Mouse (Mus musculus) liver, adult 2 months (tissue): ENCODE measurements around the gene Arhgap18. TPM values are rescaled to one million over a fixed set of nuclear protein-coding genes. Genes with fewer than 3 reads are reported as not detected.

ENCODE experiments used
- DNase-seq: peaks from one replicate; pipeline ENCODE4 v3.0.0-alpha.2; 2011; ENCODE audit warnings: low read depth, low spot score; ENCODE audit errors: extremely low read depth
- H3K27ac ChIP-seq: fragments of 200-500 bp; replicated peaks from 2 replicates; pipeline ENCODE4 v1.5.1; 2012; ENCODE audit warnings: low read depth, mild to moderate bottlenecking, control low read depth, inconsistent platforms, low read length; ENCODE audit not compliant: insufficient read depth
- H3K27me3 ChIP-seq: fragments of 200-500 bp; 2 replicates; pipeline ENCODE4 v1.6.1; 2012; ENCODE audit warnings: mild to moderate bottlenecking, moderate library complexity, low read length, inconsistent platforms; ENCODE audit not compliant: control insufficient read depth, insufficient read depth
- H3K36me3 ChIP-seq: fragments of 200-500 bp; 2 replicates; pipeline ENCODE4 v1.6.1; 2012; ENCODE audit warnings: low read length, inconsistent platforms; ENCODE audit not compliant: control insufficient read depth, insufficient read depth
- H3K4me1 ChIP-seq: fragments of 200-500 bp; 2 replicates; pipeline ENCODE4 v1.6.1; 2011; ENCODE audit warnings: low read length; ENCODE audit not compliant: control insufficient read depth, insufficient read depth
- H3K4me3 ChIP-seq: fragments of 200-500 bp; 2 replicates; pipeline ENCODE4 v1.5.1; 2011; ENCODE audit warnings: low read depth, mild to moderate bottlenecking, control low read depth, low read length, moderate library complexity; ENCODE audit not compliant: insufficient read depth
- H3K79me2 ChIP-seq: fragments of 200-500 bp; 2 replicates; pipeline ENCODE4 v1.6.1; 2012; ENCODE audit warnings: inconsistent platforms, mild to moderate bottlenecking, low read length, moderate library complexity; ENCODE audit not compliant: control insufficient read depth, insufficient read depth
- H3K9ac ChIP-seq: fragments of 200-500 bp; 2 replicates; pipeline ENCODE4 v1.6.1; 2012; ENCODE audit warnings: low read depth, mild to moderate bottlenecking, control low read depth, inconsistent platforms, low read length
- CTCF ChIP-seq: fragments of 200-500 bp; IDR thresholded peaks from 2 replicates; pipeline ENCODE4 v1.5.1; 2011; ENCODE audit warnings: low read depth, low read length, control low read depth
- POLR2A ChIP-seq: fragments of 200-500 bp; IDR thresholded peaks from 2 replicates; pipeline ENCODE4 v1.6.1; 2011; ENCODE audit warnings: low read length, control low read depth; ENCODE audit not compliant: insufficient read depth; ENCODE audit errors: extremely low read depth
- WGBS: fragments of 180-500 bp; shearing (Covaris S2); methylation state at CpG from one replicate; pipeline ENCODE4 v1.1.7; 2018; 5-methylcytosine and 5-hydroxymethylcytosine counted together
- polyA plus RNA-seq: library from polyadenylated mRNA; depleted of rRNA; stranded (reverse); fragments of >200 nt; gene quantifications from 2 replicates; pipeline ENCODE4 v1.2.3, GENCODE M21; 2012
- total RNA-seq: library from RNA; depleted of rRNA; stranded (reverse); fragments of >200 nt; gene quantifications from 2 replicates; pipeline ENCODE4 v1.2.3, GENCODE M21; 2014

Arhgap18 gene
- total and polyA plus RNA-seq, 2 experiments: 1.5 to 12.2 TPM

DNA sequence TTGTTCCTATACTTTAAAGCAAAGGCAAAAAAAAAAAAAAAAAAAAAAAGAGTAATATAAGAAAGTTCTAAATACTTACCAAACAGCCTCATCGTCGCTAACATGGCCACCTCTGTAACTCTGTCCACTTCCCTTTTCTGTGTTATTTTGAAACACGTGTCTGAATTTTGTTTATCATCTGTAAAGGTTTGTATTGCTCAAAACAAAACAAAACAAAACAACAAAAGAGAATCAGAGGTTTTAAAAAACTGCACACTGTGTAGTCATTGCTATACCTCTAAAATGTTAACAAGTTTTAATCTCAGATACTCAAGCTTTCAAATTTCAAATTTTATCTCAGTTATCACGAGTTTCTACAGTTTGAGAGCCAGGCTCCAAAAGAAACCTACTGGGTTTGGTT is 109.0 kb downstream of the Arhgap18 start:
- no peaks in the 10 kb centered on the region for H3K79me2 ChIP-seq
- no peak for TF ChIP-seq POLR2A
- TF ChIP-seq CTCF: no peak
- no peak overlapping the region for H3K9ac ChIP-seq
- no peak overlapping the region for H3K4me3 ChIP-seq
- H3K4me1 ChIP-seq: peaks cover 9% of the 10 kb centered on the region
- WGBS: 86% methylated on average over 4 of the region's 4 CpGs
- no peaks in the 10 kb centered on the region for H3K27me3 ChIP-seq
- H3K27ac ChIP-seq: no peak overlapping the region
- DNase-seq: no peak
- no peaks in the 10 kb centered on the region for H3K36me3 ChIP-seq

- H3K27ac ChIP-seq: no peak overlapping the region
- WGBS: 94% methylated on average over 1 of the region's 1 CpGs
- H3K4me1 ChIP-seq: no peaks in the 10 kb centered on the region
- no peak overlapping the region for H3K9ac ChIP-seq
- TF ChIP-seq CTCF (no peak), POLR2A (no peak)
- H3K27me3 ChIP-seq: no peaks in the 10 kb centered on the region
- H3K4me3 ChIP-seq: no peak overlapping the region
- no peaks in the 10 kb centered on the region for H3K36me3 ChIP-seq
- no peaks in the 10 kb centered on the region for H3K79me2 ChIP-seq
- DNase-seq: no peak
These were observed 110.8 kb downstream of the Arhgap18 start for GRCm38 (mm10) chr10:26863982-26864381.

DNA sequence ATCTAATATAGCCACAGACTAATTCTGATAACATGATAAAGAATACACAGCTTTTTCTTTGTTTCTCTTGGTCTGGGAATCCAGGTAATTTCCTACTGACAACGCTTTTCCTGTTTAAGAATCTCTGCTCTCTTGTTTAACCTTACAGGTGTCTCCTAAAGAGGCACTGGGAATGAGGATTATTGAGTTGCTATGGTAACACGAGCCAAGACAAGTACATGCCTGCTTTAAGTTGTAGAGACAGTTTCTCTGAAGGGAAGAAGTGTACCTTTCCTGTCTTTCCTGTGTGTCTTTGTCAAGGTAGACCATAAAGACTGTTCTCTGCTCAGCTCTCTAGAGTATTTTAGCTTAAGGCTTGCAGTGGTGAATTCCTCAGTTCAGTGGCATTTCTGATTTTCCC is 117.6 kb downstream of the Arhgap18 start:
- WGBS: 81% methylated on average over 2 of the region's 2 CpGs
- no peaks in the 10 kb centered on the region for H3K27me3 ChIP-seq
- no peak overlapping the region for H3K27ac ChIP-seq
- H3K9ac ChIP-seq: no peak overlapping the region
- H3K36me3 ChIP-seq: peaks cover 3% of the 10 kb centered on the region; the same call in 1 of the 2 replicates
- no peaks in the 10 kb centered on the region for H3K79me2 ChIP-seq
- TF ChIP-seq CTCF (no peak), POLR2A (no peak)
- H3K4me3 ChIP-seq: no peak overlapping the region
- no peak for DNase-seq
- no peaks in the 10 kb centered on the region for H3K4me1 ChIP-seq

GRCm38 (mm10) chr10:26877309-26877708 is 124.1 kb downstream of the Arhgap18 start:
- TF ChIP-seq POLR2A (no peak), CTCF (no peak)

GRCm38 (mm10) chr10:26878924-26879600 is 125.8 kb downstream of the Arhgap18 start:
- H3K27ac ChIP-seq: no peak overlapping the region
- H3K9ac ChIP-seq: no peak overlapping the region
- no peak for TF ChIP-seq CTCF
- TF ChIP-seq POLR2A: no peak
- H3K4me1 ChIP-seq: no peaks in the 10 kb centered on the region
- no peaks in the 10 kb centered on the region for H3K27me3 ChIP-seq
- H3K36me3 ChIP-seq: peaks cover 4% of the 10 kb centered on the region; the same call in 1 of the 2 replicates
- no peak overlapping the region for H3K4me3 ChIP-seq
- DNase-seq: no peak
- WGBS: 85% methylated on average over 9 of the region's 9 CpGs
- H3K79me2 ChIP-seq: no peaks in the 10 kb centered on the region

More at GRCm38 (mm10) chr10:26877309-26877708, 124.1 kb downstream of the Arhgap18 start:
- no peak overlapping the region for H3K27ac ChIP-seq
- H3K9ac ChIP-seq: no peak overlapping the region
- no peaks in the 10 kb centered on the region for H3K79me2 ChIP-seq
- 93% methylated on average over 11 of the region's 11 CpGs for WGBS
- no peaks in the 10 kb centered on the region for H3K4me1 ChIP-seq
- no peaks in the 10 kb centered on the region for H3K27me3 ChIP-seq
- no peak overlapping the region for H3K4me3 ChIP-seq
- peaks cover 5% of the 10 kb centered on the region; the same call in 1 of the 2 replicates for H3K36me3 ChIP-seq
- DNase-seq: no peak

GRCm38 (mm10) chr10:26884949-26885348 is 131.7 kb downstream of the Arhgap18 start:
- TF ChIP-seq POLR2A: no peak
- TF ChIP-seq CTCF: no peak
- no peak overlapping the region for H3K4me3 ChIP-seq
- no peak for DNase-seq
- no peaks in the 10 kb centered on the region for H3K4me1 ChIP-seq
- H3K9ac ChIP-seq: no peak overlapping the region
- no peak overlapping the region for H3K27ac ChIP-seq
- H3K27me3 ChIP-seq: no peaks in the 10 kb centered on the region
- H3K36me3 ChIP-seq: peaks cover 3% of the 10 kb centered on the region; the same call in 1 of the 2 replicates
- 92% methylated on average over 8 of the region's 8 CpGs for WGBS
- H3K79me2 ChIP-seq: no peaks in the 10 kb centered on the region
